Mouse (Mus musculus): ENCODE measurements around the gene Slit3.

GRCm38 (mm10) chr11:35756411-35757303 is 635.6 kb downstream of the Slit3 start:
- TF ChIP-seq TAL1 (IDR thresholded peaks at IDR 0.05; ENCODE audit: low read length): no peak
- TF ChIP-seq GATA1 (IDR thresholded peaks at IDR 0.05; ENCODE audit: low read length): no peak
